Mouse (Mus musculus): ENCODE results near the gene Snx6. TPM values are rescaled to one million over a fixed set of nuclear protein-coding genes. Genes with fewer than 3 reads are reported as not detected.

The Snx6 gene
- 115 and 123 TPM in 2 replicates for polyA plus RNA-seq (2014; fragmentation: Nextera tagmentation; extraction: Ambion mirVana)

GRCm38 (mm10) chr12:54795153-54795998, at the start of gene Snx6:
Gene Snx6 (minus strand): TSS chr12:54795703.
- peak; percentile 89 for DNase-seq (ENCODE audit: low spot score)
- no peaks in the 10 kb centered on the region for H3K9me3 ChIP-seq (ENCODE audit: control insufficient read depth, low read length)
- H3K27ac ChIP-seq (ENCODE audit: low read depth, low read length): peak within 1 kb of the TSS; percentile 65
- H3K4me2 ChIP-seq: peak within 1 kb of the TSS; percentile 70
- H3K4me1 ChIP-seq (replicated peaks; ENCODE audit: control insufficient read depth, insufficient read depth, low read length): peaks cover 12% of the 10 kb centered on the region
- no peaks in the 10 kb centered on the region for H3K36me3 ChIP-seq (ENCODE audit: control insufficient read depth, insufficient read depth, low read length)
- H3K4me3 ChIP-seq (ENCODE audit: low read depth, low read length): peak within 1 kb of the TSS; percentile 84
- H3K9ac ChIP-seq (ENCODE audit: low read depth, low read length): peak within 1 kb of the TSS; percentile 95
- no peaks in the 10 kb centered on the region for H3K27me3 ChIP-seq (replicated peaks; ENCODE audit: control insufficient read depth, insufficient read depth, low read length)
- ATAC-seq (replicated peaks; ENCODE audit: low FRiP score): peak; percentile 94
- WGBS: under 1% methylated on average over 75 of the region's 76 CpGs

GRCm38 (mm10) chr12:54844415-54844814, 48.9 kb upstream of the Snx6 start:
- H3K27ac ChIP-seq (ENCODE audit: low read depth, low read length): no peak overlapping the region
- H3K36me3 ChIP-seq (ENCODE audit: control insufficient read depth, insufficient read depth, low read length): no peaks in the 10 kb centered on the region
- ATAC-seq (replicated peaks; ENCODE audit: low FRiP score) (no peak), DNase-seq (ENCODE audit: low spot score) (no peak)
- no peaks in the 10 kb centered on the region for H3K4me1 ChIP-seq (replicated peaks; ENCODE audit: control insufficient read depth, insufficient read depth, low read length)
- no peak overlapping the region for H3K9ac ChIP-seq (ENCODE audit: low read depth, low read length)
- H3K4me3 ChIP-seq (ENCODE audit: low read depth, low read length): no peak overlapping the region
- H3K4me2 ChIP-seq: no peak overlapping the region
- H3K9me3 ChIP-seq (ENCODE audit: control insufficient read depth, low read length): no peaks in the 10 kb centered on the region
- no peaks in the 10 kb centered on the region for H3K27me3 ChIP-seq (replicated peaks; ENCODE audit: control insufficient read depth, insufficient read depth, low read length)

GRCm38 (mm10) chr12:54841576-54841975, 46.1 kb upstream of the Snx6 start:
- no peak overlapping the region for H3K9ac ChIP-seq (ENCODE audit: low read depth, low read length)
- H3K4me1 ChIP-seq (replicated peaks; ENCODE audit: control insufficient read depth, insufficient read depth, low read length): no peaks in the 10 kb centered on the region
- no peaks in the 10 kb centered on the region for H3K27me3 ChIP-seq (replicated peaks; ENCODE audit: control insufficient read depth, insufficient read depth, low read length)
- DNase-seq (ENCODE audit: low spot score) (peak; percentile 3), ATAC-seq (replicated peaks; ENCODE audit: low FRiP score) (no peak)
- no peak overlapping the region for H3K27ac ChIP-seq (ENCODE audit: low read depth, low read length)
- H3K4me3 ChIP-seq (ENCODE audit: low read depth, low read length): no peak overlapping the region
- H3K36me3 ChIP-seq (ENCODE audit: control insufficient read depth, insufficient read depth, low read length): no peaks in the 10 kb centered on the region
- no peaks in the 10 kb centered on the region for H3K9me3 ChIP-seq (ENCODE audit: control insufficient read depth, low read length)
- no peak overlapping the region for H3K4me2 ChIP-seq
- WGBS: 76% methylated on average over 1 of the region's 1 CpGs

GRCm38 (mm10) chr12:54839815-54840214, 44.3 kb upstream of the Snx6 start:
- no peak overlapping the region for H3K4me2 ChIP-seq
- no peak overlapping the region for H3K27ac ChIP-seq (ENCODE audit: low read depth, low read length)
- 72% methylated on average over 2 of the region's 2 CpGs for WGBS
- H3K9ac ChIP-seq (ENCODE audit: low read depth, low read length): no peak overlapping the region
- no peaks in the 10 kb centered on the region for H3K9me3 ChIP-seq (ENCODE audit: control insufficient read depth, low read length)
- H3K4me1 ChIP-seq (replicated peaks; ENCODE audit: control insufficient read depth, insufficient read depth, low read length): 0 out of 2 replicates have a peak, but pooled peaks cover 3% of the 10 kb centered on the region
- no peak overlapping the region for H3K4me3 ChIP-seq (ENCODE audit: low read depth, low read length)
- DNase-seq (ENCODE audit: low spot score): no peak
- H3K27me3 ChIP-seq (replicated peaks; ENCODE audit: control insufficient read depth, insufficient read depth, low read length): no peaks in the 10 kb centered on the region
- ATAC-seq (replicated peaks; ENCODE audit: low FRiP score): no peak
- no peaks in the 10 kb centered on the region for H3K36me3 ChIP-seq (ENCODE audit: control insufficient read depth, insufficient read depth, low read length)

GRCm38 (mm10) chr12:54838931-54839330, 43.4 kb upstream of the Snx6 start:
- ATAC-seq (replicated peaks; ENCODE audit: low FRiP score) (no peak), DNase-seq (ENCODE audit: low spot score) (peak; percentile 10)
- Histone ChIP-seq H3K9ac (ENCODE audit: low read depth, low read length) (no peak overlapping the region), H3K27me3 (replicated peaks; ENCODE audit: control insufficient read depth, insufficient read depth, low read length) (no peaks in the 10 kb centered on the region), H3K27ac (ENCODE audit: low read depth, low read length) (no peak overlapping the region), H3K9me3 (ENCODE audit: control insufficient read depth, low read length) (no peaks in the 10 kb centered on the region), H3K4me2 (no peak overlapping the region), H3K4me1 (replicated peaks; ENCODE audit: control insufficient read depth, insufficient read depth, low read length) (0 out of 2 replicates have a peak, but pooled peaks cover 4% of the 10 kb centered on the region), H3K4me3 (ENCODE audit: low read depth, low read length) (no peak overlapping the region), H3K36me3 (ENCODE audit: control insufficient read depth, insufficient read depth, low read length) (no peaks in the 10 kb centered on the region)

- Histone ChIP-seq H3K36me3 (ENCODE audit: control insufficient read depth, insufficient read depth, low read length) (no peaks in the 10 kb centered on the region), H3K4me2 (peak overlapping the region; percentile 58), H3K9ac (ENCODE audit: low read depth, low read length) (no peak overlapping the region), H3K4me3 (ENCODE audit: low read depth, low read length) (no peak overlapping the region), H3K9me3 (ENCODE audit: control insufficient read depth, low read length) (no peaks in the 10 kb centered on the region), H3K27me3 (replicated peaks; ENCODE audit: control insufficient read depth, insufficient read depth, low read length) (no peaks in the 10 kb centered on the region), H3K27ac (ENCODE audit: low read depth, low read length) (no peak overlapping the region), H3K4me1 (replicated peaks; ENCODE audit: control insufficient read depth, insufficient read depth, low read length) (0 out of 2 replicates have a peak, but pooled peaks cover 4% of the 10 kb centered on the region)
- DNase-seq (ENCODE audit: low spot score): peak; percentile 34
- WGBS: 75% methylated on average over 18 of the region's 18 CpGs
- no peak for ATAC-seq (replicated peaks; ENCODE audit: low FRiP score)
Measured at GRCm38 (mm10) chr12:54835608-54836570, 40.4 kb upstream of the Snx6 start.

GRCm38 (mm10) chr12:54834925-54835447, 39.5 kb upstream of the Snx6 start:
- H3K27me3 ChIP-seq (replicated peaks; ENCODE audit: control insufficient read depth, insufficient read depth, low read length): no peaks in the 10 kb centered on the region
- WGBS: 9% methylated on average over 11 of the region's 11 CpGs
- no peaks in the 10 kb centered on the region for H3K9me3 ChIP-seq (ENCODE audit: control insufficient read depth, low read length)
- DNase-seq (ENCODE audit: low spot score): peak; percentile 69
- no peaks in the 10 kb centered on the region for H3K36me3 ChIP-seq (ENCODE audit: control insufficient read depth, insufficient read depth, low read length)
- 0 out of 2 replicates have a peak, but pooled peaks cover 4% of the 10 kb centered on the region for H3K4me1 ChIP-seq (replicated peaks; ENCODE audit: control insufficient read depth, insufficient read depth, low read length)
- H3K27ac ChIP-seq (ENCODE audit: low read depth, low read length): no peak overlapping the region
- no peak overlapping the region for H3K9ac ChIP-seq (ENCODE audit: low read depth, low read length)
- ATAC-seq (replicated peaks; ENCODE audit: low FRiP score): peak; percentile 42; the same call in 1 of the 2 replicates
- peak overlapping the region; percentile 58 for H3K4me2 ChIP-seq
- peak overlapping the region; percentile 37 for H3K4me3 ChIP-seq (ENCODE audit: low read depth, low read length)

- ATAC-seq (replicated peaks; ENCODE audit: low FRiP score) (no peak), DNase-seq (ENCODE audit: low spot score) (peak; percentile 29)
- Histone ChIP-seq H3K36me3 (ENCODE audit: control insufficient read depth, insufficient read depth, low read length) (no peaks in the 10 kb centered on the region), H3K9ac (ENCODE audit: low read depth, low read length) (no peak overlapping the region), H3K4me2 (no peak overlapping the region), H3K27ac (ENCODE audit: low read depth, low read length) (no peak overlapping the region), H3K27me3 (replicated peaks; ENCODE audit: control insufficient read depth, insufficient read depth, low read length) (no peaks in the 10 kb centered on the region), H3K4me3 (ENCODE audit: low read depth, low read length) (no peak overlapping the region), H3K4me1 (replicated peaks; ENCODE audit: control insufficient read depth, insufficient read depth, low read length) (0 out of 2 replicates have a peak, but pooled peaks cover 4% of the 10 kb centered on the region), H3K9me3 (ENCODE audit: control insufficient read depth, low read length) (no peaks in the 10 kb centered on the region)
- WGBS: 70% methylated on average over 9 of the region's 9 CpGs
Measured at GRCm38 (mm10) chr12:54833856-54834399, 38.4 kb upstream of the Snx6 start.

Data from liver, embryonic 11.5 days (tissue).